Mouse (Mus musculus): ENCODE results near the gene Rapgef4.

Gene Rapgef4

DNA sequence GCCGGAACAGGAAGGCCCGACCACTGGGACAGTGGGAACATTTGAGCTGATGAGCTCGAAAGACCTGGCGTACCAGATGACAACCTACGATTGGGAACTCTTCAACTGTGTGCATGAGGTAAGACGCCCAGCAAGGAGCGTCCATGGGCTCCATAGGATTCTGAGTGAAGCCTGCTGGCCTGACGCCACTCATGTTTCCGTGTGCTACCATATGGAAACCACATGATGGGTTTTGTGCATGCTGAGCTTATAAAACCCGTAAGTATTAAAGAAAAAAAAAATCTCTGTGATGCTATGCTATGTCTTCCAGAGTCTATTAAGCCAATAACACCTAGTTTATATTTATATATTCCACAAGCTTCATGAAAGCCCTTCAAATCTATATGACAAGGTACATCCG is 253.0 kb downstream of the Rapgef4 start:
- DNase-seq (ENCODE audit: low read depth) = no peak

DNA sequence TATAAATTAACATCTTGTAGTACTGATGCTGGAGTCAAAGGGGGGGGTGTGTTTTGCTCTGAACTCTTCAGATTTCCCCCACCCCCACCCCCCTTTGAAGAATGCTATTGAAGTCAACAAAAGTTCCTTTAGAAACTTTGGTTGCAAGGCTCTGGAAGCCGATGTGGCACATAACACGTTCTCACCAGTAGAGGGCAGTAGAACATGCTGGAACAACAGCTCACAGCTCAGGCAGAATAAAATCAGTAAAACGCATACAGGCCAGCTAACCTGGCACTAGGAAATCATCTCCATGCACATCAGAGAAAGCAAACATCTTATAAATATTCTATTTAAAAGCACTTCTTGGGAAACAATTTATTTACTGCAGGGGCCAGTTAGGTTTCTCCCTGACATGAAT is 253.9 kb downstream of the Rapgef4 start:
- peak; percentile 72 for DNase-seq (ENCODE audit: low read depth)

DNA sequence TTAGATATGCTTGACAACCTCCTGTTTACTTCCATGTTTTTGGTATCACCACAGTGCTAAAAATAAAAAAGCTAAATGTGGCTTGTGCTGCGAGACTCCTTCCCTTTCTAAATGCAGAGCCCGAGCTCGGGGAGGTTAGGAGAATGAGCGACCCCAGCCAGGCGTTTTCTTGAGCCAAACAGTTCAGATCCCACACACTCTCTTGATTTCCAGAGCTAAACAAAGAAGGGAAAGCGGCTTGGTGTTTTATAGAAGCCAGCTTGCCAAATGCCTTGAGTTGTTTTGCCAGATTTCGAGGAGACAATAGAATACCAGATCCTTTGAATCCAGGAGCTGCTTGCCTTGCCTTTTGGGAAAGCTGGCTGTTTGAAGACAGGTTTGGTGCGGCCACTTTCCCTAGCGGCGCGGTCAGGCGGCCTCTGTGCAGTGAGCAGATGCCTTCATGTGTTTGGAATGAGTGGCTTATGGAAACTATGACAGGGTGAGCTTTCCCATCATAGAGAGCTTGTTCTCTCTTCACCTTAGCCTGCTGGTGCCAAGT is 254.4 kb downstream of the Rapgef4 start:
- DNase-seq (ENCODE audit: low read depth) = no peak

DNA sequence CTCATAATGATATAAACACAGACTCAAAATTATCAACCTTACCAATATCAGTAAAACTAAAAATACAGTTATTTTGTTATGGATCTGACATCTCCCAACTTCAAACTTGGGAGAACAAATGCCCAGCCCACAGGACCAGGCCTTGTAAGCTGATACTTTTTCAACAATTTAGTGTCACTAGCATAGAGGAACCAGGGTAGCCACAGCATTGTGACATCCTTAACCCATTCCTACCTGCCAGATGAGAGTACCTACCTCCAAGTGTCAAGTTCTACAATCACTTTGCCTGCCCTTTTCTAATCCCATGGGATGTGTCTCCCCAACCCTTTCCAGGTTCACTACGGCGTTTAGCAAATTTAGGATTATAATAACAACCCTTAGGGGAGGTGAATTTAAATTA is 257.4 kb downstream of the Rapgef4 start:
- DNase-seq (ENCODE audit: low read depth) = no peak

DNA sequence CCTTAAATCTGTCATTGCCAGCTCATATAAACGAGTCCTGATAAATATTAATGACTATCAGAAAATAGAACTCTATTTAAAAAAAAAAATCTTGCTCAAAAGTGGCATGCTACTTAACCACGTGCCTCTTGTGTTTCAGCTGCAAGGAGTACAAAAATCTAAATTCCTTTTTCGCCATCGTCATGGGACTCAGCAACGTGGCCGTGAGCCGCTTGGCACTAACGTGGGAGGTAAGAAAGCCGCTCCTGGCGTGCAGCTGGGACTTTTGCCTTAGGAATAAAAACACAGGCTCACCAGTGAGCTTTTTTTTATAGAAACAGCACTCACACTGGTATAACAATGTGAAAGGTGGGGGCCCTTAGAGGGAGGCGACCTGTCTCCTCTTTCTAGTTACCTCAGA is 257.9 kb downstream of the Rapgef4 start:
- DNase-seq (ENCODE audit: low read depth) = no peak

DNA sequence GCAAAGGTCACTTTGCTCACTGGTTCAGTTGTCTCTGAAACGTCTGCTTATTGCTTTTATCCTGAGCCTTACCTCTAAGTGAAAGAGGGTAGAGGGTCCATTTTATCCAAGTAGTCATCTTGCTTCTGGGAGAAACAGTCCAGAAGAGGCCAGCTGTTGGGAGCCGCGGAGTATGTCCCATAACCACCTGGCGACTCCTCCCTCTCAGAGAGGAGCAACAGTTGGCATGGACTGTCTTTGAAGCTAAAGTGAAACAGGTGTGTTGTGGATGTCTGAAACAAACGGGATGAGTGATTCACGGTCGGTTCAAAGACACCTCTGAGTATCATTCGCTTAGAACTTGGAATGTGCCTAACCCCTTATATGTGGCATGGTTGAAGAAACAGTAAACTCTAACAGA is 258.4 kb downstream of the Rapgef4 start:
- no peak for DNase-seq (ENCODE audit: low read depth)

DNA sequence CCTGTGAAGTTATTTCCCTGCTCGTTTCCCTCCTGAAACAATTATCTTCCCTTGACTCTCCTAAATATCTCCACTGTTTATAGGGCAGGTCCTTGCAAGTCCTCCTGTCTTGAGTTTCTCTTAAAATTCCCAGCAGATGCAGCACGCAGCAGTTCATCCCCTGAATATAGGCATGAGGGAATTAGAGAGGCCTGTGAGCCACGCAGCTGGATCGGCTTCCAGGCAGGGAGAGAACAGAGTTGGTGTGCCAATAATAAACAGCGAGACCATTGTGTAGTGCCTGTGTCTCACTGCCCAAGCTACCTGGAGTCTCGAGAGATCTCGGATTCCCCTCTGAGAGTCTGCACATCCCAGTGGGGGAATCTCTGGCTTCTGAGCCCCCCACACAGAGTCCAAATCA is 259.0 kb downstream of the Rapgef4 start:
- no peak for DNase-seq (ENCODE audit: low read depth)

DNA sequence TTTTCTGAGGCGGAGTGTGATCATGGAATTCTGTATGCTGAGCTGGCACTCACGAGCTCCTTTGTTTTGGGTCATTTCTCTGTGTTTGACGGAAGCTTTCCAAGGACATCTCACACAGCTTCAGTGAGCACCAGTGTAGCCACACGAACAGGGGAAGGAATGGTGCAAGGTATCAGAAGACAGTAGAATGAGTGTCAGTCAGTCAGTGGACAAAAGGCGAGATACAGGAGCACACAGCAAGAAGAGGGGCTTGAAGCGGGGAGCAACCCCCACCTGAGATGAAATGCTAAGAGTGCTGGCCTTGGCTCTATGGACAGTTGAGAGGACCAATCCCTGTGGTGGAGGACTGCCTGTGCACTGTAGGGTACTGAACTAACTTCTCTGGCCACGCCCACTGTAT is 259.7 kb downstream of the Rapgef4 start:
- DNase-seq (ENCODE audit: low read depth) = no peak

DNA sequence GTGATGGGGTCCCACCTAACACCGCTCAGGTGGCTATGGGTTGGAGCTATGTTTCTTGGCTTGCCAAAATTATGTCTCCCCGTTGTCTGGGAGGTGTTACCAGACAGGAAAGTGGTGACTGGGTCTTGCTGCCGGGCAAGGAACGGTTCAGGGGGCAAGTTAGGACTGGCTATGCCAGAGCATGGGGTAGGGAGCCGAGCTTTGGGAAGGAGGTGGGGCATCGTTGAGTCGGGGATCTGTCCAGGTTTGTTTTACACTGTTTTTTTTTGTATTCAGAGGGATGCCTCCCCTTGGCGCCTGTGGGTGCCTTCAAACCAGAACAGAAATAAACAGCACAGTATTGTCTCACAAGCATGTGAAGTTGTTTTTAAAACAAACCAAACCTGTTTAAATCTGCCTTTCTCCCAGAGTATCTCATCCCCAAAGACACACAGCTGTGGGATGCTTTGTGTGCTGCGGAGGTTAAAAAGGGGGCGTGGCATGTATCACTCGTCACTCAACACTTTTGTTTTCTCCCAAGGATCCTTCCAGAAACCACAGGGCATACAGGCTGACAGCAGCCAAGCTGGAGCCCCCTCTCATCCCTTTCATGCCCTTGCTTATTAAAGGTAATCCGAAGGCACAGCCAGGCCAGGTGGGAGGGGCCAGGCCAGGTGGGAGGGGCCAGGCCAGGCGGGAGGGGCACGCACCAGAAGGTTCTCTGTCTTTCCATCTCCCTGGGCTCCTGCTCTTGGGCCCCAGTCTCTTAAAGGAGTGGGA is 260.9 kb downstream of the Rapgef4 start:
- no peak for DNase-seq (ENCODE audit: low read depth)

DNA sequence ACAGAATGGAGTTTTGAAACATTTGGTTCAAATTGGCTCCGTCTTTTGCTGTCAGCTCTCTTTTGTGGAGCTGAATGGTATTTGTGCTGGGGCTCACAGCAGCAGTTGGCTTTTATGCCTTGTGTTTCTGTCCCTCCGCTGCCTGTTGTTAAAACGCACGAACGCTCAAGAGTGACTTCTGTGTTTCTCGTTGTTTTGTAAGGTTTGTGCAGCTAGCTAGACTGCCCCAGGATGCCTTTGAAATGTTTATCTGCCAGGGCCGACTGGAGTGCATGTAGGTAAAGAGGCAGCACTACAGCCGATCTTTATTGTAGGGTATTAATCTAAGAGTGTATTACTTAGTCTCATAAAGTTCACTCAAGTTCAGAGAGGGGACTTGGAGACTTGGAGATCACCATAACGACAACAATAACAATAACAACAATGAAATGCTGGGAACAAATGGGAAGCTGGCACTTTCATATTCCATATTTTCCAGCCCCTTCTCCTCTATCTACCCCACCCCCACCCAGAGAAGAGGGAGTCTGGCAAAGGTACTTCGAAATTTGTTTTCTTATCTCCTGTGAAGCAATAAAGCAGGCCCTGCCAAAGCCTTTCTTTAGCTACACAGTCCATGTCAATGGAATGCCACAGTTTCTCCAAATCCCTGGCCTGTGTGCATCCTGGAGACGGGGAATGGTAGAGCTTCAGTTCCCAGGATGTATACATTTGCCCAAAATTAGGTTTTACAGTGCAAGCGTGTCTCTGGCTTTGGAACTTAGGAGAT is 262.1 kb downstream of the Rapgef4 start:
- DNase-seq (ENCODE audit: low read depth) = no peak

DNA sequence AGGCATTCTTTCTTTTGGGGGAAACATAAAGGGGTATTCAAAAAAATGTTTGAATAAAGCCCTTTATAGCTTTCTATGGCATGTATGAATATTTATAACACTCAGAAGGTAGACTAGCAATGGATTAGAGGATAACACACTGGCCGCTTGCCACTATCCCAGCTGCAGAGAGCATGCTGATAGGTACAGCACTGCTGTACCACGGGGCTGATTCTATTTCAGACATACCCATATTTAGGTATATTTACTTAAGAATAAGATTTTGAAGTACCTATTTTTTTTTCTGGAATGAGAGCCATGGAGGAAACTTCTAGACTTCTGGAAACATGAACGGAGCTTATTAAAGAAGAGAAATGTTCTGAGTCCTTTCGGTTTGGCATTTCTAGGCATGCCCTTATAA is 264.6 kb downstream of the Rapgef4 start:
- DNase-seq (ENCODE audit: low read depth) = no peak

DNA sequence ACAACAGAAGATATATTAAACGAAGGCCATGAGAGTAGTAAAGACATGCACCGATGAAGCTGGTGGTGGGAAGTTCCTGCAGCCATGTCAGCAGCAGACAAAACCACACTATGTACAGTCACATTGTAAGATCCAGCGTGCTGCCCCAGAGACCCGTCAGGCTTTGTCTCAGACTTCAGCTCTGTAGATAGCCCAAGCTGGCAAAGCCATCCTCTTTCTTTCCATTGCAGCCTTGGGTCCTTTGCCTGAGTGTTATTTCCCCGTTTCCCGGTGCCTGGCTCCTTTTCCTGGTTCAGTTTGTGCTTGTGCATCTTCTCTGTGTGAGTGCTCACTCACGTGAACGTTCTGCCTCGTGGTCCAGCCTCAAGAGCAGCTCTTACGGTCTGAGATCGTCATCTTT is 265.3 kb downstream of the Rapgef4 start:
- no peak for DNase-seq (ENCODE audit: low read depth)

DNA sequence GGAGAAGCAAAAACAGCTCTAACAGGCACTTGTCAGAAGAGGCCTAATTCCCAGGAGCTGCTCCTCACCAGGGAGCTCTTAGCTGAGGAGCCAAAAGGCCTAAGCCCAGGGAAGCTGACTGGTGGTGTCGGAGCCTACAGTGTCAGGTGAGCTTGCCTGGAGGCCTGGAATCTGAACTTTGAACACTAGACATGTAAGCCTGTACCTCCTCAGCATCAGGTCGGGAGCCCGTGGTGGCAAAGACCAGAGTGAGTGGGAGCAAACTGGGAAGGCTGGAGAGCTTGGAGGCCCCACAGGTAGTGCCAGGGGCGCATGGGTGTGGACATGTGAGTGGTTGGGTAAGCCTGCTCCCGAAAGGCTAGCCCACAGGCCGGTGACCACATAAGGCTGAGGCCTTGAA is 266.8 kb downstream of the Rapgef4 start:
- no peak for DNase-seq (ENCODE audit: low read depth)

DNA sequence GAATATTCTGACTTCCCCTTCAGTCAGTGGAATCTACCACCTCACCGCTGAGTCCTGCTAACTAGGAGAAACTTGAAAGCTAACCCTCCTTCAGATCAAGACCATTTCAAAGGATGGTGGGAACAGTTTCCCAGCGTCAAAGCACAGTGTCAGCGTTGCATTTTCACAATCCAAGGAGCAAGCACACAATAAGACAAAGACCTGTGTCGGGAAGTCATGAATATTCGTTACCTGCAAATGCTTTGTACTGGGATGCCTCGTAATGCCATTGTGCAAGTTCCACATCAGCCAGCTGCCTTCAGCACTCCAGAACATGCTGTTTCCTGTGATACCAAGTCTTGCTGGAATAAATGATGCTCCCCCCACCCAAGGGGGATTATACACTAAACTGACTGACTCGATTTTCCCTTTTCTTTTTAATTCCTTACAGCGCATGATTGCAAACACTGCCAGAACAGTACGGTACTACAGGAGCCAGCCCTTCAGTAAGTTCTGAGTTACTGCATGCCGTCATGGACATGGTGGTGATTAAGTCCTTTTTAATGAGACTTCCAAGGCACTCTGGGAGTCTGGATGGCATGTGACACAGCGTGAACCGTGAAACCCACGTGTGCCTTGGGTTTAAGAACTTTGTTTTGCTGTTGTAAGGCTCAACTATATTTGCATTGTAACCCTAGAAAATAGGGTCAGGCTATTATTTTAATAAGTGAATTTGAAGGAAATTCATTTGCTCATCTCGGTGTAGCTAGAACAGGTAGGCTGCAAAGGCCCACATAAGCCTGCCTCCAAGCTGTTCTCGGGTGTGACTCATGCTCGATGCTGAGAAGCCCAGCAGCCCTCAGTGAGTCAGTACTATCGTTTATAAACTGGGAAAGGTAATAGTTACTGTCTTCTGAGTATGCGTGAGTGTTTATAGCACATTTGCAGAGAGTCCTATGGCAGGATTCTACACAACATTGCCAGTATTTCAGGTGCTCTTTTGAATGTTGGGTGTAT is 271.8 kb downstream of the Rapgef4 start:
- no peak for DNase-seq (ENCODE audit: low read depth)

DNA sequence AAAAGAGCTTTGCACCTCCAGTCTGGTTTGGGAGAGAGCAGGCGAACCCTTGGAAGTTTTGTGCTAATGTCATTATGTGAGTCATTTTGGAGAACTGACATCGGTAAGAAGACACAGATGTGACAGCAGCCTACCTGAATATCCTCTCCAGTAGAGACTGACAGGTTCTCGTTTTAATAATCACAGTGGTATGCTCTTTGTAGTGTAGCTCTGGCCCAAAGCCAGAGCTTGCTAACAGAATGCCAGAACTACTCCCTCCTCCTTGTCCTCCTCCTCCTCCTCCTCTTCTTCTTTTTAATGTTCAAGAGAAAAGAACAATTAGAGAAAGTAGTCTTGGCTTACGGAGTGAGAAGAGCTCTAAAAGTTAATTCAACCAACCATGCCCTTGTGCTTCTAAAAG is 272.8 kb downstream of the Rapgef4 start:
- DNase-seq (ENCODE audit: low read depth) = no peak

DNA sequence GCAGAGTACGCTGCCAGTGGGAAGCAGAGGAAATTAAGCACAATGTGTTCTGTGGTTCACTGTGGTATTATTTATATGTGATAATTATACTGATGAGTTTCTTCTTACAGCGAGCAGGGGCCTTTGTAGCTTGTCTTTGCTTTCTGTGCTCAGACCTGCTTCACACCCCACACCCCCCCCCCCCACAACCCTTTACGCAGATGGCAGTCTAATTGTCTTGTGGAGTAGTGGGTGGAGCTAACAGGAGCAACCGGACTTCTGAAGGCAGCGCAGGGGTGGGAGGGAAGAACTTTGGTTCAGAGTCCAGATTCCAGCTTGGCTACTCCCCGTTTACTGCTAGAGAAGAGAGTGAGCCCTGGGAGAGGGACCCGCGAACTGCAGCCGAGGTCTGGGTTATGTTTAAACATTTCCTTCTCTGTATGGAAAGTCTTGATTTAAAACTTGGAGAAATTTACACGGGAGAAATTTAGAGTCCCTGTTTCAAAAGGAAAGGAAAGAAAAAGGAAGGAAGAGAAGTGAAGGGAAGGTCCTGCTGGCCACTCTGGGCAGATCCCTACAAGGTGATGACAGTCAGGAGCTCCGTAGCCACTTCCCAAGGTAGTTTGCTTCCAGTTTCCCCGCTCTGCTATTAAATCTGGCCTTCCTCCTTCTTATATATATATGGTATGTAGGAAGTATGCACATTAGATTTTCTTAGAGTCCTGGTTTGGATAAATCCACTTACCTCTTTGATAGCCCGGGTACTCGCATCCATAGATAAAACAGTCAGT is 274.0 kb downstream of the Rapgef4 start:
- no peak for DNase-seq (ENCODE audit: low read depth)

DNA sequence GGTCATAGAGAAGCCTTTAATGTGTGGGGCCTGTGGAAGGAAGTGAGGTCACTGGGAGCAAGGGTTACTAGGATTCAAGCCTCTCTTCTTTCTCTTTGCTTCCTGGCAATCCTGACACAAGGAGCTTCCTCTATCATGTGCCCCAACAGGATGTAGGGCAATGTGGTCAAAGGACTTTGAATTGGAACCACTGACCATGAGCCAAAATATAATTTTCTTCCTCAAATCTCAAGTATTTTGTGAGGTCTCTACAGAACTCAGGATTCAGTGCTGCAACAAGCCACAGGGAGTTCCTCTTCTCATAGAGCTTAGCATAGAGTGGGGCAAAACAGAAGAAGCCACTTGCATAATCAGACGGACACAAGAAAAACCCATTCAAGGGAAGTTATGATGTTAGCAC is 279.7 kb downstream of the Rapgef4 start:
- DNase-seq (ENCODE audit: low read depth) = no peak

DNA sequence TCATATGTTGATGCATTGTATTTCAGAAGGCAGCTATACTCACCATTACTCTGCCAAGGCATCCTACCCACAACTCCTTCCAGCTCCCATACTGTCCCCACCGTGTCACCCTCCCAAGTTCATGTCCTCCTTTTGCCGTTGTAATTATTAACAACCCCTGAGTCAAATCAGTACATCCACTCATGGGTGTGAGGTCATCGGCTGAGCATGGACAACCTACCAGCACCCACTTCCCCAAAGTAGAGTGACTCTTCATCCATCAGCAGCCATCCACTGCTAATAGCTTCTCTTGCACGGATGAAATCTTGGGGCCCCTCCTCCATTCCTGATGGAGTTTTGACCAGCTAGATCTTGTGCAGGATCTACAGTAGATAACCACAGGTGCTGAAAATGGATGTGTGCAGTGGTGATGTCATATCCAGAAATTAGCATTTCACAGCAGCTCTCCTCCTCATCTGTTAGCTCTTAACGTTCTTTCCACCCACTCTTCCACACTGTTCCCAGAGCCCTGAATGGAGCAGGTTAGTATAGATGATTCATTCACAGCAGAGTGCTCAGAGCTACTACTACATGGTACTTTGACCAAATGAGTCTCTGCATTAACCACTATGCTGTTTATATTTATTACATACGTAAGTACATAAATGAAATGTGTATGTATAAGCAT is 281.9 kb downstream of the Rapgef4 start:
- DNase-seq (ENCODE audit: low read depth) = no peak

DNA sequence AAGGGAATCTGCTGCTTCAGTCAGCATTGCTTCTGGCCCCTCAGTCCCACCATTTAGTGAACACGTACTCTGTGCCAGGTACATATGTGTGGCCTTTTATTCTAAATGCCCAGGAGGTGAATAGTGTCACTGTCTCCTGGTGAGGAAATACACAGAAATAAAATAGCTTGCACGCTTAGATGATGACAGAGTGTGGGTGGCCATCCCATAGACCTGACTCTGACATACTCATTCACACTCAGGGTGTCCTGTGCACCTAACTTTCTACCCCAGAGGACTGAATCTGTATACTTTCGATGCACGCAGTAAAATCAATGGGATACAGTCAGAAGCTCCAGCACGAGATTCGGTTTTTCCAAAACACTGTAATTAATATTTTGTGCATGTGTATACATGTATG is 286.4 kb downstream of the Rapgef4 start:
- no peak for DNase-seq (ENCODE audit: low read depth)

DNA sequence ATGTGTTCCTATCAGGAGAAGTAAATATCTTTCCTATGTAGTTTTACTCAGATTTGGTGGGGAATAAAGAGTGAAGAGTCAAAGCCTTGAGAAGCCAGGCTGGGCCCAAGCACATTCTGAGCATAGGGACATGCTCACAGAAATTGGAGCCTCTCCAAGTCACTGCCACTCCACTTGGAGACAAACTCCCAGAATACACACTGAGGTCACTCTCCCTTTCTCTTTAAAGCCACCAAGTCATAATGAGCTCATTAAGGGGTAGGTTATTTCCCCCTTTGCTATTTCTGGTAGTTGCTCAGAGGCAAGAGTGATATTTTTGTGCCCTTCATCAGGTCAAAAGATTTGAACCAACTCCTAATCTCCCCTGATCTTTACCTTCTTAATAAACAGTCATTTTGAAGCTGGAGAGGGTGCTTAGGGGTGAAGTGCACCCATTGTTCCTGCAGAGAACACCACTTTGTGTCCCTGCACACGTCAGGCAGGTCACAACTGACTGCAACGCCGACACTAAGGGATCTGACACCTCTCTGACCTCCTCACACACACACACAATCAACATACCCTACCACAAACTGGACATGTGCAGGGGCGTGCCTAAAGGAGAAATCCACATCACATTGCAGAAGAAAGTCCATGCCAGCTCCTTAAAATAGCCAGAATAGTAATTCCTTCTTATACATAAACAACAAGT is 288.8 kb downstream of the Rapgef4 start:
- no peak for DNase-seq (ENCODE audit: low read depth)
